Mouse (Mus musculus): ENCODE data around the gene Pkhd1.

DNA sequence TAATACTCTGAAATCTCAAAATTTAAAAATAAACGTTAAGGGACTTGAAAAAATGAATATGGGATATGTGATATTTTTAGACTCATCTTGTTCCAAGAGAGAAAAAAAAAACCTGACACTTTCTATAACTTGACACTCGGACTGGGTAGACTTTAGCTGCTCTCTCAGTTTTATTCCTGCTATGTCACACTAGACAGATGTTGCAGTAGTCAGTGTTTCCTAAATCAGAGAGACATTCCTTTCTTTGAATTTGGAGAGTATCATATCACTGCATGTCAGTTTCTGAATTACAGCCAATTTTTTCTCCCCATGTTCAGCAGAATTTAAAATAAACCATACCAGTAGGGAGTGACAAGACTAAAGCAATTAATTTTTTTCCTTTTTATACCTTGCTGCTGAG is 2.7 kb upstream of the Pkhd1 start:
- TF ChIP-seq CTCF (IDR thresholded peaks at IDR 0.05) (no peak), EP300 (IDR thresholded peaks at IDR 0.05) (no peak)

Data from lung, postnatal 0 days (tissue).